Mouse (Mus musculus): ENCODE measurements around the gene Rere. TPM values are rescaled to one million over a fixed set of nuclear protein-coding genes. Genes with fewer than 3 reads are reported as not detected.
A peak's percentile ranks its signal among the peaks of the same experiment; 100 is the strongest.
"Not testable (repeated sequence)": the region's sequence is repeated elsewhere in the genome, so short reads cannot be mapped to it uniquely, and the experiment has no call there.

Rere gene
- total RNA-seq, 1 experiment from 2014 or later, result 108 TPM

- peak; percentile 91 for DNase-seq
Observed at GRCm38 (mm10) chr4:150582966-150583776, 301.7 kb downstream of the Rere start.

GRCm38 (mm10) chr4:150583777-150584135, 302.3 kb downstream of the Rere start:
- DNase-seq, result peak; percentile 65

GRCm38 (mm10) chr4:150585800-150586199, 304.4 kb downstream of the Rere start:
- DNase-seq, result no peak

- no peak for DNase-seq
Observed at GRCm38 (mm10) chr4:150586275-150586674, 304.8 kb downstream of the Rere start.

GRCm38 (mm10) chr4:150587597-150588299, 306.3 kb downstream of the Rere start:
- no peak for DNase-seq

- no peak for DNase-seq
Observed at GRCm38 (mm10) chr4:150588300-150588621, 306.8 kb downstream of the Rere start.

- peak; percentile 44 for DNase-seq
Observed at GRCm38 (mm10) chr4:150590621-150591282, 309.3 kb downstream of the Rere start.

GRCm38 (mm10) chr4:150591602-150592001, 310.2 kb downstream of the Rere start:
- no peak for DNase-seq

- DNase-seq, result no peak
Observed at GRCm38 (mm10) chr4:150592087-150592486, 310.6 kb downstream of the Rere start.

GRCm38 (mm10) chr4:150593473-150594217, 312.2 kb downstream of the Rere start:
- no peak for DNase-seq

- DNase-seq, result no peak
Observed at GRCm38 (mm10) chr4:150594298-150594829, 312.9 kb downstream of the Rere start.

- no peak for DNase-seq
Observed at GRCm38 (mm10) chr4:150595071-150595470, 313.6 kb downstream of the Rere start.

GRCm38 (mm10) chr4:150595991-150596390, 314.5 kb downstream of the Rere start:
- DNase-seq, result no peak

GRCm38 (mm10) chr4:150598686-150599085, 317.2 kb downstream of the Rere start:
- no peak for DNase-seq

GRCm38 (mm10) chr4:150599119-150599992, 317.9 kb downstream of the Rere start:
- DNase-seq, result no peak

- DNase-seq, result not testable (repeated sequence)
Observed at GRCm38 (mm10) chr4:150600503-150600902, 319.1 kb downstream of the Rere start.

- DNase-seq, result no peak
Observed at GRCm38 (mm10) chr4:150601489-150601888, 320.0 kb downstream of the Rere start.

- peak; percentile 52 for DNase-seq
Observed at GRCm38 (mm10) chr4:150603366-150604061, 322.1 kb downstream of the Rere start.

- no peak for DNase-seq
Observed at GRCm38 (mm10) chr4:150605804-150606203, 324.4 kb downstream of the Rere start.

GRCm38 (mm10) chr4:150606449-150607161, 325.2 kb downstream of the Rere start:
- no peak for DNase-seq
